Mouse (Mus musculus): ENCODE results near the gene Pdzd2. TPM values are rescaled to one million over a fixed set of nuclear protein-coding genes. Genes with fewer than 3 reads are reported as not detected.
"Not testable (repeated sequence)": the region's sequence is repeated elsewhere in the genome, so short reads cannot be mapped to it uniquely, and the experiment has no call there.

The Pdzd2 gene
- polyA plus RNA-seq, 1 experiment from 2014 or later: 114 TPM

- peaks cover 9% of the 10 kb centered on the region; the same call in 1 of the 2 replicates for H3K4me1 ChIP-seq (ENCODE audit: insufficient read depth, low read depth, low read length)
- H3K9me3 ChIP-seq (ENCODE audit: low read length): no peaks in the 10 kb centered on the region
- no peak for TF ChIP-seq EP300 (IDR thresholded peaks at IDR 0.05)
- no peak overlapping the region for H3K27ac ChIP-seq (ENCODE audit: low read length)
- ATAC-seq (no peak), DNase-seq (ENCODE audit: low spot score) (no peak)
- no peak overlapping the region for H3K4me3 ChIP-seq (ENCODE audit: low read depth, low read length)
- WGBS: 87% methylated on average over 4 of the region's 4 CpGs
- H3K9ac ChIP-seq (replicated peaks; ENCODE audit: low read depth): no peak overlapping the region
- no peaks in the 10 kb centered on the region for H3K36me3 ChIP-seq (ENCODE audit: insufficient read depth, low read length)
- no peak overlapping the region for H3K4me2 ChIP-seq (replicated peaks; ENCODE audit: low read depth, low read length)
- no peaks in the 10 kb centered on the region for H3K27me3 ChIP-seq (replicated peaks; ENCODE audit: insufficient read depth, low read length)
Observed at GRCm38 (mm10) chr15:12368850-12369249, 370.9 kb downstream of the Pdzd2 start.

- TF ChIP-seq CTCF (IDR thresholded peaks at IDR 0.05) (no peak), EP300 (IDR thresholded peaks at IDR 0.05) (no peak)
- Histone ChIP-seq H3K4me2 (replicated peaks; ENCODE audit: low read depth, low read length) (no peak overlapping the region), H3K4me3 (ENCODE audit: low read depth, low read length) (no peak overlapping the region), H3K4me1 (ENCODE audit: insufficient read depth, low read depth, low read length) (peaks cover 9% of the 10 kb centered on the region; the same call in 1 of the 2 replicates), H3K9me3 (ENCODE audit: low read length) (no peaks in the 10 kb centered on the region), H3K27me3 (replicated peaks; ENCODE audit: insufficient read depth, low read length) (no peaks in the 10 kb centered on the region), H3K36me3 (ENCODE audit: insufficient read depth, low read length) (no peaks in the 10 kb centered on the region), H3K27ac (ENCODE audit: low read length) (no peak overlapping the region), H3K9ac (replicated peaks; ENCODE audit: low read depth) (no peak overlapping the region)
- no peak for DNase-seq (ENCODE audit: low spot score)
- no peak for ATAC-seq
- WGBS: 79% methylated on average over 11 of the region's 11 CpGs
Observed at GRCm38 (mm10) chr15:12368357-12368756, 371.4 kb downstream of the Pdzd2 start.

- H3K9me3 ChIP-seq (ENCODE audit: low read length): no peaks in the 10 kb centered on the region
- peak overlapping the region; percentile 22; the same call in 1 of the 2 replicates for H3K4me2 ChIP-seq (replicated peaks; ENCODE audit: low read depth, low read length)
- 34% methylated on average over 13 of the region's 13 CpGs for WGBS
- H3K27me3 ChIP-seq (replicated peaks; ENCODE audit: insufficient read depth, low read length): no peaks in the 10 kb centered on the region
- no peak overlapping the region for H3K27ac ChIP-seq (ENCODE audit: low read length)
- H3K9ac ChIP-seq (replicated peaks; ENCODE audit: low read depth): no peak overlapping the region
- TF ChIP-seq EP300 (IDR thresholded peaks at IDR 0.05) (no peak), CTCF (IDR thresholded peaks at IDR 0.05) (no peak)
- H3K36me3 ChIP-seq (ENCODE audit: insufficient read depth, low read length): no peaks in the 10 kb centered on the region
- ATAC-seq (peak; percentile 73), DNase-seq (ENCODE audit: low spot score) (peak; percentile 61)
- H3K4me1 ChIP-seq (ENCODE audit: insufficient read depth, low read depth, low read length): peaks cover 9% of the 10 kb centered on the region; the same call in 1 of the 2 replicates
- no peak overlapping the region for H3K4me3 ChIP-seq (ENCODE audit: low read depth, low read length)
Observed at GRCm38 (mm10) chr15:12367306-12368080, 372.2 kb downstream of the Pdzd2 start.

GRCm38 (mm10) chr15:12366580-12367305 is 373.0 kb downstream of the Pdzd2 start:
- not testable (repeated sequence) for DNase-seq (ENCODE audit: low spot score); H3K4me1 ChIP-seq (ENCODE audit: insufficient read depth, low read depth, low read length); H3K27me3 ChIP-seq (replicated peaks; ENCODE audit: insufficient read depth, low read length); H3K9me3 ChIP-seq (ENCODE audit: low read length); H3K9ac ChIP-seq (replicated peaks; ENCODE audit: low read depth); H3K4me3 ChIP-seq (ENCODE audit: low read depth, low read length); H3K36me3 ChIP-seq (ENCODE audit: insufficient read depth, low read length); ATAC-seq; H3K4me2 ChIP-seq (replicated peaks; ENCODE audit: low read depth, low read length); H3K27ac ChIP-seq (ENCODE audit: low read length)
- WGBS: 86% methylated on average over 11 of the region's 11 CpGs

GRCm38 (mm10) chr15:12366072-12366469 is 373.7 kb downstream of the Pdzd2 start:
- WGBS: 35% methylated on average over 3 of the region's 3 CpGs
- H3K4me3 ChIP-seq (ENCODE audit: low read depth, low read length): no peak overlapping the region
- peaks cover 9% of the 10 kb centered on the region; the same call in 1 of the 2 replicates for H3K4me1 ChIP-seq (ENCODE audit: insufficient read depth, low read depth, low read length)
- ATAC-seq (0 out of 2 replicates have a peak, but pooled peaks have one; percentile 12), DNase-seq (ENCODE audit: low spot score) (no peak)
- H3K4me2 ChIP-seq (replicated peaks; ENCODE audit: low read depth, low read length): no peak overlapping the region
- no peaks in the 10 kb centered on the region for H3K27me3 ChIP-seq (replicated peaks; ENCODE audit: insufficient read depth, low read length)
- no peak overlapping the region for H3K9ac ChIP-seq (replicated peaks; ENCODE audit: low read depth)
- H3K27ac ChIP-seq (ENCODE audit: low read length): no peak overlapping the region
- TF ChIP-seq CTCF (IDR thresholded peaks at IDR 0.05) (no peak), EP300 (IDR thresholded peaks at IDR 0.05) (no peak)
- no peaks in the 10 kb centered on the region for H3K36me3 ChIP-seq (ENCODE audit: insufficient read depth, low read length)
- no peaks in the 10 kb centered on the region for H3K9me3 ChIP-seq (ENCODE audit: low read length)

- H3K9me3 ChIP-seq (ENCODE audit: low read length): no peaks in the 10 kb centered on the region
- no peak overlapping the region for H3K9ac ChIP-seq (replicated peaks; ENCODE audit: low read depth)
- H3K4me1 ChIP-seq (ENCODE audit: insufficient read depth, low read depth, low read length): peaks cover 9% of the 10 kb centered on the region; the same call in 1 of the 2 replicates
- WGBS: 70% methylated on average over 15 of the region's 15 CpGs
- no peak for DNase-seq (ENCODE audit: low spot score)
- no peak overlapping the region for H3K4me2 ChIP-seq (replicated peaks; ENCODE audit: low read depth, low read length)
- no peak overlapping the region for H3K27ac ChIP-seq (ENCODE audit: low read length)
- TF ChIP-seq CTCF (IDR thresholded peaks at IDR 0.05): no peak
- no peak for TF ChIP-seq EP300 (IDR thresholded peaks at IDR 0.05)
- no peaks in the 10 kb centered on the region for H3K27me3 ChIP-seq (replicated peaks; ENCODE audit: insufficient read depth, low read length)
- H3K36me3 ChIP-seq (ENCODE audit: insufficient read depth, low read length): peaks cover 5% of the 10 kb centered on the region; the same call in 1 of the 2 replicates
- ATAC-seq: no peak
- no peak overlapping the region for H3K4me3 ChIP-seq (ENCODE audit: low read depth, low read length)
Observed at GRCm38 (mm10) chr15:12365416-12366071, 374.2 kb downstream of the Pdzd2 start.
